Mouse (Mus musculus) CH12.LX (cell line): ENCODE data around the gene Gm20708. TPM values are rescaled to one million over a fixed set of nuclear protein-coding genes. Genes with fewer than 3 reads are reported as not detected.
A peak's percentile ranks its signal among the peaks of the same experiment; 100 is the strongest.

ENCODE experiments used
- DNase-seq: peaks from one replicate; pipeline ENCODE4 v3.0.0-alpha.2; 2013; ENCODE audit errors: extremely low read depth
- H3K27ac ChIP-seq: 2 replicates; pipeline ENCODE4 v1.5.1; 2012; ENCODE audit warnings: low read depth, mild to moderate bottlenecking, control low read depth, moderate library complexity; ENCODE audit not compliant: insufficient read depth
- H3K27me3 ChIP-seq: replicated peaks from 2 replicates; pipeline ENCODE3; 2012; ENCODE audit warnings: inconsistent platforms
- H3K36me3 ChIP-seq, 2 experiments: replicated peaks in 1 of 2; 2 replicates each; pipeline versions ENCODE3 to v1.6.1; 2012; ENCODE audit warnings: inconsistent platforms in 1 of 2, low read length in 1 of 2, mild to moderate bottlenecking in 1 of 2, mixed read lengths in 1 of 2, moderate library complexity in 1 of 2; ENCODE audit not compliant: control insufficient read depth in 1 of 2, insufficient read depth in 1 of 2
- H3K4me1 ChIP-seq, 2 experiments: 2 replicates each; pipeline ENCODE4 v1.6.1; 2012; ENCODE audit warnings: inconsistent platforms in 1 of 2, moderate library complexity in 1 of 2; ENCODE audit not compliant: insufficient read depth in 2 of 2, control insufficient read depth in 1 of 2
- H3K4me2 ChIP-seq: 2 replicates; pipeline ENCODE4 v1.6.1; 2012; ENCODE audit warnings: low read depth, mild to moderate bottlenecking, control low read depth; ENCODE audit not compliant: poor library complexity, insufficient read depth, severe bottlenecking
- H3K4me3 ChIP-seq, 3 experiments: fragments of 150-350 bp in 1 of 3; sonication (generic) in 1 of 3; replicated peaks in 1 of 3; 2 replicates each; pipeline versions ENCODE3 to v1.5.1; 2011 to 2012; ENCODE audit warnings: low read depth in 2 of 3, low read length in 2 of 3, mild to moderate bottlenecking in 2 of 3, moderate library complexity in 2 of 3, control low read depth in 1 of 3, improper control_type of control experiment in 1 of 3, inconsistent platforms in 1 of 3, mixed read lengths in 1 of 3; ENCODE audit not compliant: poor library complexity in 1 of 3
- H3K79me2 ChIP-seq: replicated peaks from 2 replicates; pipeline ENCODE4 v1.6.1; 2012; ENCODE audit warnings: mild to moderate bottlenecking, moderate library complexity; ENCODE audit not compliant: control insufficient read depth, poor library complexity, insufficient read depth, severe bottlenecking; ENCODE audit errors: extremely low read depth
- H3K9ac ChIP-seq: 2 replicates; pipeline ENCODE4 v1.6.1; 2012; ENCODE audit warnings: low read depth, mild to moderate bottlenecking, control low read depth, moderate library complexity; ENCODE audit not compliant: insufficient read depth
- H3K9me3 ChIP-seq: replicated peaks from 2 replicates; pipeline ENCODE3; 2012; ENCODE audit warnings: low read length, inconsistent platforms, mixed read lengths
- BHLHE40 ChIP-seq: IDR thresholded peaks from 2 replicates; pipeline ENCODE4 v1.6.1; 2011; ENCODE audit warnings: mild to moderate bottlenecking, low read depth, low read length, improper control_type of control experiment
- CHD1 ChIP-seq: IDR thresholded peaks from 2 replicates; pipeline ENCODE4 v1.6.1; 2012; ENCODE audit warnings: low read depth, low read length, improper control_type of control experiment, inconsistent platforms
- CHD2 ChIP-seq: IDR thresholded peaks from 2 replicates; pipeline ENCODE4 v1.6.1; 2011; ENCODE audit warnings: low read length, improper control_type of control experiment
- CTCF ChIP-seq, 2 experiments: IDR thresholded peaks in 1 of 2; conservative IDR thresholded peaks in 1 of 2; 2 replicates each; pipeline ENCODE4 v1.5.1; 2011 to 2012; ENCODE audit warnings: low read depth in 2 of 2, low read length in 2 of 2, improper control_type of control experiment in 1 of 2, inconsistent platforms in 1 of 2, mild to moderate bottlenecking in 1 of 2, moderate library complexity in 1 of 2
- ELF1 ChIP-seq: IDR thresholded peaks from 2 replicates; pipeline ENCODE4 v1.6.1; 2014; ENCODE audit warnings: low read depth, mild to moderate bottlenecking, inconsistent platforms, low read length, improper control_type of control experiment
- EP300 ChIP-seq: IDR thresholded peaks from 2 replicates; pipeline ENCODE4 v1.6.1; 2011; ENCODE audit warnings: low read length, improper control_type of control experiment
- ETS1 ChIP-seq: conservative IDR thresholded peaks from 2 replicates; pipeline ENCODE4 v1.6.1; 2012; ENCODE audit warnings: low read depth, mild to moderate bottlenecking, inconsistent platforms, low read length, improper control_type of control experiment, moderate library complexity
- GABPA ChIP-seq: IDR thresholded peaks from 2 replicates; pipeline ENCODE4 v1.6.1; 2012; ENCODE audit warnings: low read depth, low read length, improper control_type of control experiment, inconsistent platforms; ENCODE audit not compliant: insufficient replicate concordance
- HCFC1 ChIP-seq: IDR thresholded peaks from 2 replicates; pipeline ENCODE4 v1.6.1; 2012; ENCODE audit warnings: low read depth, mild to moderate bottlenecking, inconsistent platforms, low read length, improper control_type of control experiment
- IRF4 ChIP-seq: IDR thresholded peaks from 2 replicates; pipeline ENCODE4 v1.6.1; 2014; ENCODE audit warnings: low read depth, mild to moderate bottlenecking, inconsistent platforms, low read length, improper control_type of control experiment
- JUN ChIP-seq: IDR thresholded peaks from 2 replicates; pipeline ENCODE4 v1.6.1; 2011; ENCODE audit warnings: low read depth, mild to moderate bottlenecking, low read length, improper control_type of control experiment, moderate library complexity; ENCODE audit not compliant: insufficient read depth
- JUND ChIP-seq: conservative IDR thresholded peaks from 2 replicates; pipeline ENCODE4 v1.6.1; 2011; ENCODE audit warnings: low read depth, low read length, improper control_type of control experiment
- KAT2A ChIP-seq: IDR thresholded peaks from 2 replicates; pipeline ENCODE4 v1.6.1; 2012; ENCODE audit warnings: low read length, improper control_type of control experiment, inconsistent platforms; ENCODE audit not compliant: insufficient replicate concordance
- MAFK ChIP-seq: IDR thresholded peaks from 2 replicates; pipeline ENCODE4 v1.6.1; 2011; ENCODE audit warnings: low read length, improper control_type of control experiment; ENCODE audit not compliant: insufficient replicate concordance
- MAX ChIP-seq: IDR thresholded peaks from 2 replicates; pipeline ENCODE4 v1.6.1; 2011; ENCODE audit warnings: low read length, improper control_type of control experiment
- MAZ ChIP-seq: IDR thresholded peaks from 2 replicates; pipeline ENCODE4 v1.6.1; 2012; ENCODE audit warnings: low read depth, mild to moderate bottlenecking, inconsistent platforms, low read length, improper control_type of control experiment, moderate library complexity
- MEF2A ChIP-seq: IDR thresholded peaks from 2 replicates; pipeline ENCODE4 v1.6.1; 2014; ENCODE audit warnings: low read depth, mild to moderate bottlenecking, inconsistent platforms, low read length, improper control_type of control experiment, borderline replicate concordance
- MXI1 ChIP-seq: IDR thresholded peaks from 2 replicates; pipeline ENCODE4 v1.6.1; 2011; ENCODE audit warnings: mild to moderate bottlenecking, low read depth, low read length, improper control_type of control experiment
- MYC ChIP-seq: IDR thresholded peaks from 2 replicates; pipeline ENCODE4 v1.6.1; 2011; ENCODE audit warnings: low read depth, mild to moderate bottlenecking, improper control_type of control experiment, low read length
- NELFE ChIP-seq: IDR thresholded peaks from 2 replicates; pipeline ENCODE4 v1.6.1; 2011; ENCODE audit warnings: low read depth, low read length, improper control_type of control experiment
- NRF1 ChIP-seq: IDR thresholded peaks from 2 replicates; pipeline ENCODE4 v1.6.1; 2014; ENCODE audit warnings: low read depth, mild to moderate bottlenecking, inconsistent platforms, low read length, improper control_type of control experiment, moderate library complexity
- PAX5 ChIP-seq: IDR thresholded peaks from 2 replicates; pipeline ENCODE4 v1.6.1; 2012; ENCODE audit warnings: low read length, inconsistent platforms, mixed read lengths
- POLR2A ChIP-seq: IDR thresholded peaks from 2 replicates; pipeline ENCODE4 v1.6.1; 2011; ENCODE audit warnings: low read depth, mild to moderate bottlenecking, improper control_type of control experiment, low read length
- POLR2AphosphoS2 ChIP-seq: IDR thresholded peaks from 2 replicates; pipeline ENCODE4 v1.6.1; 2011; ENCODE audit warnings: low read depth, low read length, improper control_type of control experiment
- RAD21 ChIP-seq: IDR thresholded peaks from 2 replicates; pipeline ENCODE4 v1.6.1; 2011; ENCODE audit warnings: low read depth, mild to moderate bottlenecking, low read length, improper control_type of control experiment, moderate library complexity
- RCOR1 ChIP-seq: conservative IDR thresholded peaks from 2 replicates; pipeline ENCODE4 v1.6.1; 2012; ENCODE audit warnings: low read depth, mild to moderate bottlenecking, inconsistent platforms, low read length, improper control_type of control experiment
- SIN3A ChIP-seq: IDR thresholded peaks from 2 replicates; pipeline ENCODE4 v1.6.1; 2012; ENCODE audit warnings: low read length, improper control_type of control experiment, inconsistent platforms
- SMC3 ChIP-seq: IDR thresholded peaks from 2 replicates; pipeline ENCODE4 v1.6.1; 2011; ENCODE audit warnings: low read depth, low read length, improper control_type of control experiment
- TBP ChIP-seq: conservative IDR thresholded peaks from 2 replicates; pipeline ENCODE4 v1.6.1; 2011; ENCODE audit warnings: low read depth, low read length, improper control_type of control experiment
- TCF12 ChIP-seq: IDR thresholded peaks from 2 replicates; pipeline ENCODE4 v1.6.1; 2014; ENCODE audit warnings: low read depth, mild to moderate bottlenecking, inconsistent platforms, low read length, improper control_type of control experiment
- UBTF ChIP-seq: IDR thresholded peaks from 2 replicates; pipeline ENCODE4 v1.6.1; 2012; ENCODE audit warnings: low read depth, mild to moderate bottlenecking, inconsistent platforms, low read length, improper control_type of control experiment, moderate library complexity
- USF1 ChIP-seq: IDR thresholded peaks from 2 replicates; pipeline ENCODE4 v1.6.1; 2014; ENCODE audit warnings: low read depth, mild to moderate bottlenecking, inconsistent platforms, low read length, improper control_type of control experiment
- USF2 ChIP-seq: conservative IDR thresholded peaks from 2 replicates; pipeline ENCODE4 v1.6.1; 2011; ENCODE audit warnings: low read depth, low read length, improper control_type of control experiment
- ZC3H11A ChIP-seq: IDR thresholded peaks from 2 replicates; pipeline ENCODE4 v1.6.1; 2012; ENCODE audit warnings: low read depth, mild to moderate bottlenecking, inconsistent platforms, low read length, improper control_type of control experiment
- ZKSCAN1 ChIP-seq: IDR thresholded peaks from 2 replicates; pipeline ENCODE4 v1.6.1; 2012; ENCODE audit warnings: low read depth, inconsistent platforms, low read length, improper control_type of control experiment, borderline replicate concordance
- ZMIZ1 ChIP-seq: IDR thresholded peaks from 2 replicates; pipeline ENCODE4 v1.6.1; 2012; ENCODE audit warnings: low read depth, mild to moderate bottlenecking, inconsistent platforms, low read length, improper control_type of control experiment
- ZNF384 ChIP-seq: IDR thresholded peaks from 2 replicates; pipeline ENCODE4 v1.6.1; 2012; ENCODE audit warnings: low read depth, low read length, improper control_type of control experiment, inconsistent platforms
- dilution Hi-C: fragments of 300-500 bp; cut with MboI; formaldehyde crosslinking; loops from 2 replicates; pipeline ENCODE4 v1.14.3; 2020; ENCODE audit warnings: low sequenced_read_pairs; ENCODE audit not compliant: extremely low pct_unique_long_range_greater_than_20kb, extremely low pct_ligation_motif_present
- in situ Hi-C: fragments of 300-500 bp; cut with MboI; formaldehyde crosslinking; loops from 3 replicates; pipeline ENCODE4 v1.14.3; 2019; ENCODE audit warnings: low sequenced_read_pairs, low pct_ligation_motif_present, low pct_unique_long_range_greater_than_20kb, mixed read lengths
- polyA plus RNA-seq: library from polyadenylated mRNA; unstranded; fragments of >175 nt; gene quantifications from 2 replicates; pipeline ENCODE4 v1.2.1, GENCODE M21; 2012; ENCODE audit warnings: low read depth; ENCODE audit not compliant: insufficient read length
- total RNA-seq, 2 experiments: library from RNA; depleted of rRNA; stranded (reverse); fragments of 300-350 nt in 1 of 2; fragments of >200 nt in 1 of 2; gene quantifications; 2 replicates each; pipeline ENCODE4 v1.2.3; 2012 to 2014

The Gm20708 gene
- total RNA-seq (2012; rRNA removed) (0.59 and 1.0 TPM in 2 replicates), total RNA-seq (2014; rRNA removed) (0.50 TPM in 1 of 2 replicates, not detected in the other), polyA plus RNA-seq (0.80 and 1.6 TPM in 2 replicates)

GRCm38 (mm10) chr11:117809407-117810311, at the start of gene Gm20708, which contains the start of gene Syngr2:
Gene Gm20708, plus strand, starts transcription at chr11:117809668.
Gene Syngr2, plus strand, starts transcription at chr11:117809668.
- DNase-seq = peak; percentile 67
- H3K4me2 ChIP-seq = peak within 1 kb of the TSS; percentile 67
- H3K27me3 ChIP-seq = no peaks in the 10 kb centered on the region
- peaks cover 33 to 50% of the 10 kb centered on the region in 2 experiments for H3K36me3 ChIP-seq
- H3K9ac ChIP-seq = peak within 1 kb of the TSS; percentile 73
- H3K9me3 ChIP-seq = no peaks in the 10 kb centered on the region
- in situ Hi-C loops = no loop called here
- H3K4me1 ChIP-seq = peaks cover 28 to 75% of the 10 kb centered on the region in 2 experiments
- dilution Hi-C loops = no loop called here
- H3K79me2 ChIP-seq = peaks cover 52% of the 10 kb centered on the region
- peak within 1 kb of the TSS; percentile 80 to 98 (median 93) for H3K4me3 ChIP-seq
- H3K27ac ChIP-seq = peak within 1 kb of the TSS; percentile 68
- TF ChIP-seq HCFC1 (peak; percentile 50; the same call in 1 of the 2 replicates), ZNF384 (no peak), CHD1 (no peak; the same call in 1 of the 2 replicates), TBP (no peak; the same call in 1 of the 2 replicates), GABPA (no peak), UBTF (peak; percentile 88; the same call in 1 of the 2 replicates), MEF2A (0 out of 2 replicates have a peak, but pooled peaks have one; percentile 17), IRF4 (peak; percentile 6), KAT2A (no peak), TCF12 (peak; percentile 70), JUN (no peak), EP300 (0 out of 2 replicates have a peak, but pooled peaks have one; percentile 14), CTCF (conservative IDR thresholded peaks at IDR 0.05 in 1 of 2, IDR thresholded peaks at IDR 0.05 in 1 of 2; ENCODE audit: low read depth in 2 of 2, low read length in 2 of 2) (no peak), MAFK (no peak), CHD2 (peak; percentile 5; the same call in 1 of the 2 replicates), PAX5 (no peak), NRF1 (peak; percentile 39; the same call in 1 of the 2 replicates), RAD21 (no peak), SMC3 (peak; percentile 1; the same call in 1 of the 2 replicates), USF2 (no peak), MAZ (no peak; the same call in 1 of the 2 replicates), ZC3H11A (no peak), SIN3A (peak; percentile 69), POLR2AphosphoS2 (no peak), JUND (no peak), MXI1 (peak; percentile 96), NELFE (peak; percentile 71), RCOR1 (no peak), BHLHE40 (peak; percentile 73), MAX (peak; percentile 91), ETS1 (0 out of 2 replicates have a peak, but pooled peaks have one; percentile 9), POLR2A (peak; percentile 81), ZKSCAN1 (no peak), ZMIZ1 (0 out of 2 replicates have a peak, but pooled peaks have one; percentile 60), USF1 (peak; percentile 9; the same call in 1 of the 2 replicates), ELF1 (peak; percentile 61; the same call in 1 of the 2 replicates), MYC (peak; percentile 66)
